Mouse (Mus musculus): ENCODE data around the gene Foxi3. TPM values are rescaled to one million over a fixed set of nuclear protein-coding genes. Genes with fewer than 3 reads are reported as not detected.

Gene Foxi3
- polyA plus RNA-seq, 1 experiment: 0.54 TPM

DNA sequence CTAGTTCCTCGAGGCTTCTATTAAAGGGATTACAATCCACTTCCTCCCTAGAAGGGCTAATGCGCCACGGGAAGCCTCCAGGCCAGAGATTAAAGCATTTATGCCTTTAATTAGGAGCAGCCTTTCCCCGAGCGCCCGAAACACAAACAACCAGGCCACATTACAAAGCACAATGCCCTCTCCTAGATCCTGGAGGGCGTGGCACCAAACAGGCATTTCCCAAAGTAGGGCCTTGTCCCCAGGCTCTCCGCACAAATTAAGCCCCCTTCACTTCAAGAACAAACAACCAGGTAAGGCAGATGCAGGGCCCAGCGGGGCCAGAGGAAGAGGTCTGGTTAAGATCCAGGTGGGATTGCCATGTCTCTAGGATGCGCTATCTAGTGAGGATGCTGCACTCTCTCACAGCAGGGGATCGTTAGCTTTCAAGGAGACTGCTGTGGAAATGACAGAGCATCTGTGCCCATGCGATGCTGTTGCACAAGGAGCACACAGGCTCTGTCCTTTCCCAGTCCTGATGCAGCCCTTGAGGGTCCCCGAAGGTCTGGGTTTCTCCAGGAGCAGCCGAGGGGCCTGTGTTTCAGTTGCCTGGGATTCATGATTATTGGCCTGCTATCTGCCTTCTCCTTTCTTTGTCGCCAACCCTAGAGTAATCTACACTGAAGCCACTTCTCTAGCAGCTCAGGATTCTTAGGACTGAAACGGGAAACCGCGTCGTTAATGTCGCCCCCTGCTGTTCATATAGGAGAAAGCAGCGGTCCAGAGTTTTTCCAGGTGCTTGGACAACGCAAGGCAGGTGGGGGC lies 34.9 kb upstream of the Foxi3 start:
- Histone ChIP-seq H3K27me3 (ENCODE audit: control insufficient read depth, insufficient read depth, low read length) (no peaks in the 10 kb centered on the region), H3K36me3 (ENCODE audit: control insufficient read depth, insufficient read depth, low read length) (no peaks in the 10 kb centered on the region), H3K4me3 (ENCODE audit: control insufficient read depth, low read depth, low read length) (peak overlapping the region; percentile 64), H3K4me1 (ENCODE audit: control insufficient read depth, insufficient read depth, low read length) (peaks cover 3% of the 10 kb centered on the region; the same call in 1 of the 2 replicates), H3K27ac (ENCODE audit: control insufficient read depth, insufficient read depth, low read depth, low read length) (no peak overlapping the region)
- TF ChIP-seq CTCF (IDR thresholded peaks at IDR 0.05; ENCODE audit: control insufficient read depth, insufficient read depth, insufficient replicate concordance, low read depth, low read length): peak; percentile 62
- TF ChIP-seq POLR2A (IDR thresholded peaks at IDR 0.05; ENCODE audit: control insufficient read depth, low read depth, low read length): no peak

DNA sequence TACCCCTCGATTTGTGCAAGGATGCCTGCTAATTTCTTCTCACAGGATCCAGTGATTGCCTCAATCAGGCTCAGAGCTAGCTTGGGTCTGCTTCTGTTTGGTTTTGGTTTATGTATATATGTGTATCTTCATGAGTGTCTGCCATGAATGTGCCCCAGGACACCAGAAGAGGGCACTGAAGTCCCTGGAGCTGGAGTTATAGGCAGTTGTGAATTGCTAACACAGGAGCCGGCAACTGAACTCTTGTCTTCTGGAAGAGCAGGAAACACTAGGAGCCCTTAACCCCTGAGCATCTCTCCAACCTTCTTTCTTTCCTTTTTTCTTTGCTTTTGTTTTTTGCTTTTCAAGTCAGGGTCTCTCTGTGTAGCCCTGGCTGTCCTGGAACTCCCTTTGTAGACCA lies 24.5 kb upstream of the Foxi3 start:
- Histone ChIP-seq H3K4me1 (ENCODE audit: control insufficient read depth, insufficient read depth, low read length) (no peaks in the 10 kb centered on the region), H3K4me3 (ENCODE audit: control insufficient read depth, low read depth, low read length) (no peak overlapping the region), H3K27ac (ENCODE audit: control insufficient read depth, insufficient read depth, low read depth, low read length) (no peak overlapping the region), H3K27me3 (ENCODE audit: control insufficient read depth, insufficient read depth, low read length) (no peaks in the 10 kb centered on the region), H3K36me3 (ENCODE audit: control insufficient read depth, insufficient read depth, low read length) (no peaks in the 10 kb centered on the region)
- TF ChIP-seq POLR2A (IDR thresholded peaks at IDR 0.05; ENCODE audit: control insufficient read depth, low read depth, low read length): no peak

DNA sequence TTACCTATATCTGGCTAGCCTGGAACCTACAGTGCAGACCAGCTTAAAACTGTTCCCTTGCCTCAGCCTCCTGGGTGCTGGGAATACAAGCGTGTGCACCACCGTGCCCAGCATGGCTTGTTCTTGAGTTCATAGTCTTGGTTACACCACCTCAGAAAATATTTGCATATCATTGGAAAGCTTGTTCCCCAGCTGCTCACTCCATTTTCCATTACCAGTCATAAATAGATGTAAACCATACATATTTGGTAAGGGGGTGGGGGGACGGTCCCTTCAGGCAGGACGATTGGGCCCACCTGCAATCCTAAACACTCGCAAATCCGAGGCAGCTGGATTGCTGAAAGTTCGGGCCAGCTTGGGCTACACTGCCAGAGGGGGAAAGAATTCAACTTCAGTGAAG lies 3.1 kb upstream of the Foxi3 start:
- H3K36me3 ChIP-seq (ENCODE audit: control insufficient read depth, insufficient read depth, low read length): no peaks in the 10 kb centered on the region
- peaks cover 10% of the 10 kb centered on the region for H3K4me1 ChIP-seq (ENCODE audit: control insufficient read depth, insufficient read depth, low read length)
- no peak overlapping the region for H3K27ac ChIP-seq (ENCODE audit: control insufficient read depth, insufficient read depth, low read depth, low read length)
- no peak for TF ChIP-seq POLR2A (IDR thresholded peaks at IDR 0.05; ENCODE audit: control insufficient read depth, low read depth, low read length)
- no peak for TF ChIP-seq CTCF (IDR thresholded peaks at IDR 0.05; ENCODE audit: control insufficient read depth, insufficient read depth, insufficient replicate concordance, low read depth, low read length)
- peaks cover 5% of the 10 kb centered on the region; the same call in 1 of the 2 replicates for H3K27me3 ChIP-seq (ENCODE audit: control insufficient read depth, insufficient read depth, low read length)
- H3K4me3 ChIP-seq (ENCODE audit: control insufficient read depth, low read depth, low read length): peak overlapping the region; percentile 3; the same call in 1 of the 2 replicates

DNA sequence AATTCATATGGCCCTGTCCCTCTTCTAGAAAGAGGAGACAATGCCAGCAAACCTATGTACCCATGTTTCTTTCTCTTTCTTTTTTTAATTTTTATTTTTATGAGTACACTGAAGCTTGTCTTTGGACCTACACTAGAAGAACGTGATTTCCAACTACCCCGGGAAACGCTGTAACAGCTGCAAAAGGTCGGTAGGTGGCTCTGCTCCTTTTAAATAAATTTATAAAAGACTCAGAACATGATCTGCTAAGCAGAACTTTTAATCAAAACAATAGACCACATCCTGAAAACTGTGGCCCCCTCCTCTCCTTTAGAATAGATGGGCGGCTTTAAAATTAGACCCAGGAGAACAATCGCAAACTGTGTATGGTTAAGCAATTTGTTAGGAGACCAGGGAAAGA lies 2.3 kb upstream of the Foxi3 start:
- Histone ChIP-seq H3K36me3 (ENCODE audit: control insufficient read depth, insufficient read depth, low read length) (no peaks in the 10 kb centered on the region), H3K27ac (ENCODE audit: control insufficient read depth, insufficient read depth, low read depth, low read length) (no peak overlapping the region), H3K4me1 (ENCODE audit: control insufficient read depth, insufficient read depth, low read length) (peaks cover 10% of the 10 kb centered on the region), H3K27me3 (ENCODE audit: control insufficient read depth, insufficient read depth, low read length) (peaks cover 5% of the 10 kb centered on the region; the same call in 1 of the 2 replicates), H3K4me3 (ENCODE audit: control insufficient read depth, low read depth, low read length) (no peak overlapping the region)
- TF ChIP-seq CTCF (IDR thresholded peaks at IDR 0.05; ENCODE audit: control insufficient read depth, insufficient read depth, insufficient replicate concordance, low read depth, low read length) (no peak), POLR2A (IDR thresholded peaks at IDR 0.05; ENCODE audit: control insufficient read depth, low read depth, low read length) (no peak)

DNA sequence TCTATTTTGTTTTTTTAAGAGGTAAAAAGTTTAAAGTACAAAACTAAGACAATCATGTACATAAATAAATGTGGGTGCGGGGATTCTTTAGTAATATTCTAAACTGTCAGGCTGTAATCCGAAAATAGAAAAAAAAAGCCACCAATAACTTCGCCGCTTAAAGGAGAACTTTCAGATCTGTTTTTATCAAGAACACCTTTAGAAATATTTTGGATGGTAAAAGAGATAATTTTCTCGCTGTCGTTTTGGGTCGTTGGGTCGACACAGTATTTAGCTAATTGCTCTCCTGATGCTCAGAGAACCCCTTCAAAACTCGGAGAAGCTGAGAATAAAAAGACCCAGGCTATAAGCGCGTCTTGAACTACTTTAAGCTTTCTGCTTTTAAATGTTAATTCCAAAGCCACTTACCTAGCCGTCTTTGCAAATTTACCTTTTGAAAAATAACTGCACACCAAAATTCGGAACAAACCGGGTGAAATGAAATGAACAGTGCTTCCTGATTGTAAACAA lies 985 bp upstream of the Foxi3 start:
- TF ChIP-seq CTCF (IDR thresholded peaks at IDR 0.05; ENCODE audit: control insufficient read depth, insufficient read depth, insufficient replicate concordance, low read depth, low read length) (no peak), POLR2A (IDR thresholded peaks at IDR 0.05; ENCODE audit: control insufficient read depth, low read depth, low read length) (no peak)
- H3K4me1 ChIP-seq (ENCODE audit: control insufficient read depth, insufficient read depth, low read length): peaks cover 10% of the 10 kb centered on the region
- no peak overlapping the region for H3K27ac ChIP-seq (ENCODE audit: control insufficient read depth, insufficient read depth, low read depth, low read length)
- no peaks in the 10 kb centered on the region for H3K36me3 ChIP-seq (ENCODE audit: control insufficient read depth, insufficient read depth, low read length)
- no peak overlapping the region for H3K4me3 ChIP-seq (ENCODE audit: control insufficient read depth, low read depth, low read length)
- peaks cover 5% of the 10 kb centered on the region; the same call in 1 of the 2 replicates for H3K27me3 ChIP-seq (ENCODE audit: control insufficient read depth, insufficient read depth, low read length)

DNA sequence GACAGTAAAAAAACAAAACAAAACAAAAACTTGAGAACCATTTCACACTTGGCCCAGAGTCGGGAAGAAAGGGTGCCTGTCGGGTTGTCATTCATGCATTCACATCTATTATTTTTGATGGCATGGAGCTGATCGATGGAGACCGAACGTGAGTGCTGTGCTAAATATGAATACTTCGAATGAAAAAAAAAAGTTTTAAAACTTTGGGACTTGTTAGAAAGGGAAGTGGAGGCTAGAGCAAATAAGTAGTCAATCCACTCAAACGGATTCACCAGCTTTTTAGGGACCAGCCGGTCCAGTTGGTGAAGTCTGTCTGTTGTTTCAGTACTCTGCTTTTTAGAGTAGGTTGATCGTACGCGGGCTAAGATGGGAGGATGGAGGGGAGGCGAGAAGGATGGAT lies 490 bp upstream of the Foxi3 start:
- Histone ChIP-seq H3K27ac (ENCODE audit: control insufficient read depth, insufficient read depth, low read depth, low read length) (no peak overlapping the region), H3K4me3 (ENCODE audit: control insufficient read depth, low read depth, low read length) (peak overlapping the region; percentile 69), H3K4me1 (ENCODE audit: control insufficient read depth, insufficient read depth, low read length) (peaks cover 10% of the 10 kb centered on the region), H3K27me3 (ENCODE audit: control insufficient read depth, insufficient read depth, low read length) (peaks cover 5% of the 10 kb centered on the region; the same call in 1 of the 2 replicates), H3K36me3 (ENCODE audit: control insufficient read depth, insufficient read depth, low read length) (no peaks in the 10 kb centered on the region)
- no peak for TF ChIP-seq POLR2A (IDR thresholded peaks at IDR 0.05; ENCODE audit: control insufficient read depth, low read depth, low read length)
- TF ChIP-seq CTCF (IDR thresholded peaks at IDR 0.05; ENCODE audit: control insufficient read depth, insufficient read depth, insufficient replicate concordance, low read depth, low read length): no peak

DNA sequence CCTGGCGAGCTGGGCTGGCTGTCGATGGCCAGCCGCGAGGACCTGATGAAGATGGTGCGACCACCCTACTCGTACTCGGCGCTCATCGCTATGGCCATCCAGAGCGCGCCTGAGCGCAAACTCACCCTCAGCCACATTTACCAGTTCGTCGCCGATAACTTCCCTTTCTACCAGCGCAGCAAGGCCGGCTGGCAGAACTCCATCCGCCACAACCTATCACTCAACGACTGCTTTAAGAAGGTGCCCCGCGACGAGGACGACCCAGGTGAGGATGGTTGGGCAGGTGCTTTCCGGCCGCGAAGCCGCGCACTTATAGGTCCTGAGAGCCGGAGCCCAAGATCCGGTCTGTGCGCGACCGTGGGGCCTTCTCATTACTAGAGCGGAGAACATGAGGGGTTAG lies 605 bp downstream of the Foxi3 start:
- peaks cover 10% of the 10 kb centered on the region for H3K4me1 ChIP-seq (ENCODE audit: control insufficient read depth, insufficient read depth, low read length)
- H3K27ac ChIP-seq (ENCODE audit: control insufficient read depth, insufficient read depth, low read depth, low read length): no peak overlapping the region
- H3K4me3 ChIP-seq (ENCODE audit: control insufficient read depth, low read depth, low read length): peak overlapping the region; percentile 69
- TF ChIP-seq CTCF (IDR thresholded peaks at IDR 0.05; ENCODE audit: control insufficient read depth, insufficient read depth, insufficient replicate concordance, low read depth, low read length) (no peak), POLR2A (IDR thresholded peaks at IDR 0.05; ENCODE audit: control insufficient read depth, low read depth, low read length) (no peak)
- H3K27me3 ChIP-seq (ENCODE audit: control insufficient read depth, insufficient read depth, low read length): peaks cover 5% of the 10 kb centered on the region; the same call in 1 of the 2 replicates
- H3K36me3 ChIP-seq (ENCODE audit: control insufficient read depth, insufficient read depth, low read length): no peaks in the 10 kb centered on the region

Measured in testis, adult 2 months (tissue).